Mouse (Mus musculus) thymus, postnatal 14 days (tissue): ENCODE measurements at regions not wholly inside any gene's neighbourhood (a gene's known extent, or its start where the extent isn't known, plus 50 kb on each side); places are given as distances from the start of the nearest gene placed in this dataset.

Experiments
- DNase-seq: peaks from one replicate; pipeline ENCODE4 v3.0.0; 2021

DNA sequence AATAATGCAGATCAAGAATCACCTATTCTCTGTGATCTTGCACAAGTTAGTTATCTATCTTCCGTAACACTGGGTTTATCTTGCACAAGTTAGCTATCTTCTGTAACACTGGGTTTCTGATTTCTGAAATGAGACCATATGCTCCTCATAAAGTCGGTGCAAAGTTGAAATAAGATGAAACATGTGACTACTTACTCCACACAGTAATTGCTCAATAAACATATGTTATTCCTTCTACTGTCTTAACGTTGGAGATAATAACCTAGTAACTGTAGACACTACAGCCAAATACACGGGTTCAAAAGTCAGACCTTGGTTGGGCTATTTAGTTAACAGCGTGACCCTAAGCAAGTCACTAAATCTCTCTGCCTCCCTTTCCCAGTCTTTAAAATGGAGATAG, 65.8 kb upstream of the Atp11b start:
- DNase-seq: no peak

DNA sequence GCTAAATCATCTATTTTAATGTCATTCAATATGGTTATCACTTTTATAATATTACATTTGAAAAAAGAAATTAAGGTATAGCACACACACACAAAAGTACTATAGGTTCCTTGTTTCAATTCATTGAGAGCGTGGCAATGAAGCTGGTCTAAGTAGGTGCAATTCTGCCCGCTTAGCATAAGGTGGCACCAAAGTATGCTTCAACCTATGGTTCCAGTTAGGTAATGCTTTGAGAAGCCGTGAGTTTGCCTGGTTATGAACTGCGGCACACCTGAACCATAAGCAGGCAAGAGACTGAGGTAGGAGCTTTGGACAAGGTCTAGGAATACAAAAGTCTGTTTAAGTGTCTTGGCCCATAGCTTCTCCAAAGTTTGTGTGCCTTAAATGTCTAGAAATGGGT, 65.1 kb upstream of the Atp11b start:
- peak; percentile 51 for DNase-seq

- peak; percentile 90 for DNase-seq
Measured at GRCm38 (mm10) chr3:35693039-35693438, 60.9 kb upstream of the Atp11b start.

- DNase-seq: no peak
Measured at GRCm38 (mm10) chr3:35693551-35693950, 60.4 kb upstream of the Atp11b start.

DNA sequence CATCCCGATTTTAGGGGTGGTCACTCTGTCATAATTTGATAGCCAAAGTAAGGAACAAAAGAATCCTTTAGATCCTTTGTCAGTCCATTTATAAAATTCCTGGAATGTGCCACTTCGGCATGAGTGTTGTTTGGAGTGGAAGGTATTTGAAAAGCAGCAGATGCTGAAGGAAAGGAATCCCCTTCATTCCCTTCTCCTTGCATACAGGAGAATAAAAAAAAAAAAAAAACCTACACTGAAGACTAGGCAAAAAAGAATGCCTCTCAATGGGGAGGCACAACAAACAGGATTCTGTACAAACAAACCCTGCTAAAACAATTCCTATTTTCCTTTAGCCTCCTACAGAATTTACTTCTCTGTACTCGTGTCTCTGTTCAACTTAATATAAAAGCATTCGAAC, 59.7 kb upstream of the Atp11b start:
- no peak for DNase-seq

DNA sequence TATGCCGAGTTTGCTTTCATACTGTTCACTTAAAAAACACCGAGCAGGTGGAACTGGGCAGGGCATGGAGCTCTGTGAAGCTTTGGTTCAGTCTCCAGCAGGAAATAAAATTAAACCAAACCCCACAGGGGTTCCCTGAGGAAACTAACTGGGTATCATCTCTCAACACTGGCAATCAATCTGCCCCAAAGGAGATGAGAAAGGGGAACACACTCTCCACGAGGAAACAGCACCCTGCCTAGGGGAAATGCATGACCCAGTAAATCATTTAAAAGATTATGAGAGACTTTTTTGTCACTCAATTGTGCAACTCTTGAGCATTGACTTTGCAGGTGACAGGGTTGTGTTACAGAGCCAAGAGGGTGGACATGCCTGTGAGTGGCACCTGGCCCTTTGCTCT, 58.0 kb upstream of the Atp11b start:
- DNase-seq: no peak

DNA sequence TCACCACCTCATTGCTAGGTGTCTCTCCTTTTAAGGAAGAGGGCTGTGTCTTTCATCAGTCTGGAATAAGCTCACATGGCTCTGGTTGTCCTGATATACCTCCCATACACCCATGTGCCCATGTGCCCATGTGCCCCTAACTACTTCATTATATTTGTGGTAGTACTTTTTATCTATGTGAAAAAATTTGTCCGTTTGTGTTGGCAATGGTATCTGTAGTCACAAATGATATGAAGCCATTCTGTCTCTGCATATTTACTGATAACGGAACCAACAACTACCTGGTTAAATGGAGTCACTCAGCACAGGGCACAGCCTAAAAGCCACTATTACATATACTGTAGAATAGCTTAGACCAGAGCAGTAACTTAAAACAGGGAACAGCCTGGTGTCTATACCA, 54.6 kb upstream of the Atp11b start:
- no peak for DNase-seq

GRCm38 (mm10) chr3:35699979-35700378, 53.9 kb upstream of the Atp11b start:
- no peak for DNase-seq

DNA sequence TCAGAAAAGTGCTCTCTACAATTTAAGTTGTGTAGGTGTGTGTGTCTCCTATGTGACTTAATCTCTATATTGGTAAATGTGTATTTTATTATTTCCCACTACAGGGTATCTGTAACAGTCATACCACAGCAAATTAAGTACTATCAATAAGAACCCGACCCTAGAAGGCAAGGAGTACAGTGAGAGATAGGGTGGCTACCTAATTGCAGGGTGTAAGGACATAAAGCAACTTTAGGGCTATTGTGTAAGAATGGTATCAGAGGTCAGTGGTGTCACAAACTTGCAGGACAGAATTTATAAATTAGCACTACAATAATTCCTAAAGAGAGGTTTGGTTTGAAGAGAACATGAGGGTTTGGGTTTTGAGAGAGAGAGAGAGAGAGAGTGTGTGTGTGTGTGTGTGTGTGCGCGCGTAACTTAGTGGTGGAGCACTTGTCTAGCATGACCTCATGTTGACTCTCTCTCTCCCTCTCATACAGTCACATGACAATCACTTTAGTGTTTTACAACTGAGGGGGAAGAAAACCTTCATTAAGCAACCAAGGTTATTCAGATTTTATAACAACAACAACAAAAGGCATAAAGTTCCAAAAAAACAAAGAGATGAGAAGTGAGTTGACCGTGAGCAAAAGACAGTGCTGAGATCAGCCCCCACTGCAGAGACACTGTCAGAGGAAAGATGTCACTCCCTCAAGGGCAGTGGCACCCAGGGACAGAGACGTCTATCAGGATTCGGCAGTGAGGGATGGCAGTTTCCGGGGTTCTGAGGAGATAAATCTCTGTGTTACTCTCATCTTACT, 50.2 kb upstream of the Atp11b start:
- no peak for DNase-seq
